Mouse (Mus musculus): ENCODE data around the gene Pbxip1. TPM values are rescaled to one million over a fixed set of nuclear protein-coding genes. Genes with fewer than 3 reads are reported as not detected.
A peak's percentile ranks its signal among the peaks of the same experiment; 100 is the strongest.

Pbxip1 gene
- 32.6 and 35.0 TPM in 2 replicates for polyA plus RNA-seq (2015; fragmentation: Nextera tagmentation; extraction: Ambion mirVana)

DNA sequence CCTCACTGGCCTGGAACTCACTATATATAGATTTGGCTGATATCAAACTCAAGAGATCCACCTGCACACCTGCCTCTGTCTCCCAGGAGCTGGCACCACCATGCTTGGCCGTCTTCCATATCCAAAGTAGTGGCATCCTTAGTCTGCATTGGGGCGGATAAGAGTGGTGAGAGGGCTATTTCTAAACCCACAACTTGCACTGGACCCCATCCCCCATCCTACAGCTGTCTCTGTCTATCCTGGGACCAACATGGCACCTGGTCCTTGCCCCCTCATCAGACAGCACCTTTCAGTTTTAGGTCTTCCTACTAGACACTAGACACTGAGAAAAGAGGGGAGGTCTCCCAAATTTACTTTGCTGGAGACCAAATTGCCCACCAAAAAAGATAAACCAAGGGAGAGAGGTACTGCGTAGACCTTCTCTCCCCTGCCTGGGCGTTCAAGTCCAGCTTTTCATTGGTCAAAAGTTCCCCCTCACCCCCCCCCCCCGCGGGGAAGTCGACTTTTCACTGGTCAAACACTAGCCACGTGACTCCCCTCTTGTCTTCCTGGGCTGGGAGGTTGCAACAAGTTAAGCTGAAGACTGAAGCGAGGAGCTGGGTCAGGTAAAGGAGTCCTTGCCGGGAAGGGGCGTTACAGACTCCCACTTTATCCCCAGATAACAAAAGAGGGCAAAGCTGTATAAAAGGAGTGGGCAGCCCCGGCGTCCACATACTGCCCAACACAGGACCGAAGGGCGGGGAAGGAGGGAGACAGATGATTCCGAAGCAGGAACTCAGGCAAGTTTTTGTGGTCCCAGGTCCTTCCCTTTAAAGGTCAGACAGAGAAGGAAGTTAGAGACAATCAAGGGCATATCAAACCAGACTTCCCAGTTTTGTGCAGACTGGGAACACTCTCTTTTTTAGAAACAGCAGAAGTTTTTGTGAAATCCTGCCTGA is at the start of gene Pbxip1:
Pbxip1 (plus strand) TSS at position 531 of the 938 bp plus-strand sequence.
- 6% methylated on average over 16 of the region's 16 CpGs for WGBS
- H3K27me3 ChIP-seq = no peaks in the 10 kb centered on the region
- no peaks in the 10 kb centered on the region for H3K9me3 ChIP-seq
- peak; percentile 83; the same call in 1 of the 2 replicates for ATAC-seq (ENCODE audit: borderline replicate concordance, extremely low read depth, low FRiP score, low TSS enrichment)
- peak within 1 kb of the TSS; percentile 63 for H3K4me2 ChIP-seq
- H3K36me3 ChIP-seq = peaks cover 26% of the 10 kb centered on the region
- peaks cover 16% of the 10 kb centered on the region for H3K4me1 ChIP-seq
- peak within 1 kb of the TSS; percentile 39 for H3K27ac ChIP-seq
- peak within 1 kb of the TSS; percentile 42 for H3K9ac ChIP-seq
- H3K4me3 ChIP-seq = peak within 1 kb of the TSS; percentile 45

DNA sequence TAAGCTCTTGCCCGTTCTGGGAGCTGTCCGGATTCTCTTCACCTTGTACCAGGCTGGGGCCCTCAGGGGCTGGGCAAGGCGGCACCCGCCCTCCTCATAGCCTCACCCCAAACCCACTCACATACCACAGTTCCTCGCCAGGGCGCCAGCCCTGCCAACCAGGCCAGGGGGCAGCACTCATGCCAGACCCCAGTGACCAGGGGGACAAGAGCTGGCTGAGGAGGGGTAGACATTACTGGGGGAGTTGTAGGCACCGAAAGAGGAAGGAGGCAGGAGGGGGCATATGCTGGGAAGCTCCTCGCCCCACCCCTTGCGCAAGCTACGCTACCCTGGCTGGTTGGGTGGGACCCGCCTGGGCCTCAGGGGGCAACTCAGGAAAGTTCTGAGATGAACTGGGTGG is 48.9 kb upstream of the Pbxip1 start:
- peak overlapping the region; percentile 27; the same call in 1 of the 2 replicates for H3K27ac ChIP-seq
- H3K36me3 ChIP-seq = no peaks in the 10 kb centered on the region
- no peaks in the 10 kb centered on the region for H3K27me3 ChIP-seq
- peak overlapping the region; percentile 22; the same call in 1 of the 2 replicates for H3K4me2 ChIP-seq
- H3K4me3 ChIP-seq = 0 out of 2 replicates have a peak overlapping the region, but pooled peaks have one; percentile 1
- ATAC-seq (ENCODE audit: borderline replicate concordance, extremely low read depth, low FRiP score, low TSS enrichment) = no peak
- H3K4me1 ChIP-seq = peaks cover 77% of the 10 kb centered on the region
- H3K9ac ChIP-seq = no peak overlapping the region
- no peaks in the 10 kb centered on the region for H3K9me3 ChIP-seq
- WGBS = 72% methylated on average over 11 of the region's 11 CpGs

DNA sequence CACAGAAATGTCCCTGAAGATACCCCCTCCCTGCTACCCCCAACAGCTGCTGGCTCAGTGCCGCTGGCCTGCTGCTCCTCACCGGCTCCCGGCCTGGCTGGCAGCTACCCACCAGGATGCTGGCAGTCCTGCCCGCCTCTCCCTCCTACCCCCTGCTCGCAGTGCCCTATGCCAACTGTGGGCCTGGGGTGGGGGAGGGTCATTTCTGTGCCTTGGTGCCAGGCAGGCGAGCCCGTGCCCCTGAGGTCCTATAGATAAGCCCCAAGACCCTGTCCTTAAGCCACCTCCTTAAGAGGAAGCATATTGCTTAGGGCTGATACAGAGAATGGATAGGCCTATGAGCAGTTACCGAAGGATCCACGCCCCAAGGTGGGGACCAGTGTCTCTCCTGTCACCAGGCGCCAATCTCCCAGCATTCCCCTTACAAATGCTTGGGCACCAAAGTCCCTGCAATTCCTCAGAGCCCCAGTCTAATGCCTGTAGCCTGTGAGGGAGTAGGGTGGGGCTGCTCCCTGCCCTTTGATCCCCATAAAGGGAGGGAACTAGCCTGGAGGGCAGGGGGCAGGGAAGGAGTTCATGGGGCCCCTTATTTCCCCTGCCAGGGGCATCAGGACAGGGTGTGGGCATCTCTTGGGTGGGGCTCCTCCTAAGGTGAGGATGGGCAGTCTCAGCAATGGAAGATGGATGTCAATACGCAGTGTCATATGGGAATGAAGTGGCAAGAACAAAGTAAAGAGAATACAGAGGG is 48.2 kb upstream of the Pbxip1 start:
- H3K9ac ChIP-seq = no peak overlapping the region
- 0 out of 2 replicates have a peak overlapping the region, but pooled peaks have one; percentile 19 for H3K27ac ChIP-seq
- H3K4me1 ChIP-seq = peaks cover 76% of the 10 kb centered on the region
- H3K36me3 ChIP-seq = no peaks in the 10 kb centered on the region
- no peak overlapping the region; the same call in 1 of the 2 replicates for H3K4me2 ChIP-seq
- WGBS = 80% methylated on average over 8 of the region's 11 CpGs
- no peak for ATAC-seq (ENCODE audit: borderline replicate concordance, extremely low read depth, low FRiP score, low TSS enrichment)
- H3K9me3 ChIP-seq = no peaks in the 10 kb centered on the region
- no peak overlapping the region for H3K4me3 ChIP-seq
- H3K27me3 ChIP-seq = no peaks in the 10 kb centered on the region

DNA sequence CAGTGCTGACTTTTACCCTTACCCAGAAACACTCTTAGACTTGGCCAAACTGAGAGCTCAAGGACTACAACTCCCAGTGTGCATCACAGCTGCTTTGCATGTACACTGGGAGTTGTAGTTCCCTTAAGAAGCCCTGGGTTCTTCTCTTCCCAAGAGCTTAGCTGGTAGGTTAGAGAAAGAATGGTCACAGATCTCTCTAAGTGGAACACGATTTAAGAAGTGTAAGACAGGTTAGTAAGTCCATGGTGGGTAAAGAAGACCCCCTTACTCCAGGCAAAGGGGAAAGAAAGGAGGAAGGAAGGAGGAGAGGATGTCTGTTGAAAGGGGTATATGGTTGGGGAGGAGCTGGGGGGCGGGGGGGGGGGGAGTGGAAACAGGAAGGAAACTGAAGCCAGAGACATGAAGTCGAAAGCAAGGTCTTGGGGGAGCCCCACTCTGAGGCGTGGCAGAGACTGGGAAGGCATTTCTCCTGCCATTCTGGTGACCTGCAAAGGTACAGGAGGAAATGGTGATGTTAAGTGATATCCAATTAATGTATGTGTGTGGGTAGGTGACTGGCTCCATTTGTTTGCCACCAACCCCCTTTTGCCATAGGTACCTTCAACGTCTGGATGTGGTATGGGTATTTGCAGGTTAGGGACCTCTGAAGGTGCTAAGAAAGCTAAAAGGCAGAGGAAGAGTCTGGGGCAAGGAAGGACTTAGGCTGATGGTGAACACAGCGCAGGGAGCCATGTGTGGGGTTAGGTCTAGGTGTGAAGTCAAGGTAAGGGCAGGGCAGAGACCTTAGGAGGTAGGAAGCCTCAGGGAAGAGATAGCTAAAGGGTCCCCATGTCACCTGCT is 47.4 kb upstream of the Pbxip1 start:
- Histone ChIP-seq H3K4me2 (no peak overlapping the region), H3K9me3 (no peaks in the 10 kb centered on the region), H3K27ac (0 out of 2 replicates have a peak overlapping the region, but pooled peaks have one; percentile 93), H3K36me3 (no peaks in the 10 kb centered on the region), H3K4me3 (no peak overlapping the region), H3K4me1 (peaks cover 72% of the 10 kb centered on the region), H3K27me3 (no peaks in the 10 kb centered on the region), H3K9ac (no peak overlapping the region)
- no peak for ATAC-seq (ENCODE audit: borderline replicate concordance, extremely low read depth, low FRiP score, low TSS enrichment)
- WGBS = 45% methylated on average over 6 of the region's 6 CpGs

DNA sequence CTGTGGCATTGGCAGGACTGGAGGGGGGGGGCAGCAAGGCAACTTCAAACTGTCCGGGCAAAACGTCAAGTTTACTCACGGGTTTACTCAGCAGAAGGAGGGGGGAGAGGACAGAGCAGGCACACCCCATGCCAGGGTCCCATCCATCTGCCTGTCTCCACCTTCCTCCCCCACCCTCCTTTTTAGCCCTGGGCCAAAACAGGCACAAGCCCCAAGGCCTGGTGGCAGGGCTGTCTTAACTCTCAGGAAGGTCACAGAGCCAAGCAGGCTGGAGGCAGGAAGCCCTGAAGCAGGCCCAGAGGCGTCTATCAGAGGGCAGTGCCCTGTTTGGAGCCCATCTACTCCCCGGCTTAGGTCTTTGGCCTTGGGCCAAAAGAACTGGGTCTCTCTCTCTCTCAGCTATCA is 46.4 kb upstream of the Pbxip1 start:
- H3K4me2 ChIP-seq = peak overlapping the region; percentile 97
- 16% methylated on average over 5 of the region's 5 CpGs for WGBS
- no peaks in the 10 kb centered on the region for H3K9me3 ChIP-seq
- H3K9ac ChIP-seq = no peak overlapping the region
- H3K36me3 ChIP-seq = no peaks in the 10 kb centered on the region
- ATAC-seq (ENCODE audit: borderline replicate concordance, extremely low read depth, low FRiP score, low TSS enrichment) = no peak
- peak overlapping the region; percentile 60 for H3K4me3 ChIP-seq
- H3K27ac ChIP-seq = peak overlapping the region; percentile 93
- peaks cover 72% of the 10 kb centered on the region for H3K4me1 ChIP-seq
- no peaks in the 10 kb centered on the region for H3K27me3 ChIP-seq

DNA sequence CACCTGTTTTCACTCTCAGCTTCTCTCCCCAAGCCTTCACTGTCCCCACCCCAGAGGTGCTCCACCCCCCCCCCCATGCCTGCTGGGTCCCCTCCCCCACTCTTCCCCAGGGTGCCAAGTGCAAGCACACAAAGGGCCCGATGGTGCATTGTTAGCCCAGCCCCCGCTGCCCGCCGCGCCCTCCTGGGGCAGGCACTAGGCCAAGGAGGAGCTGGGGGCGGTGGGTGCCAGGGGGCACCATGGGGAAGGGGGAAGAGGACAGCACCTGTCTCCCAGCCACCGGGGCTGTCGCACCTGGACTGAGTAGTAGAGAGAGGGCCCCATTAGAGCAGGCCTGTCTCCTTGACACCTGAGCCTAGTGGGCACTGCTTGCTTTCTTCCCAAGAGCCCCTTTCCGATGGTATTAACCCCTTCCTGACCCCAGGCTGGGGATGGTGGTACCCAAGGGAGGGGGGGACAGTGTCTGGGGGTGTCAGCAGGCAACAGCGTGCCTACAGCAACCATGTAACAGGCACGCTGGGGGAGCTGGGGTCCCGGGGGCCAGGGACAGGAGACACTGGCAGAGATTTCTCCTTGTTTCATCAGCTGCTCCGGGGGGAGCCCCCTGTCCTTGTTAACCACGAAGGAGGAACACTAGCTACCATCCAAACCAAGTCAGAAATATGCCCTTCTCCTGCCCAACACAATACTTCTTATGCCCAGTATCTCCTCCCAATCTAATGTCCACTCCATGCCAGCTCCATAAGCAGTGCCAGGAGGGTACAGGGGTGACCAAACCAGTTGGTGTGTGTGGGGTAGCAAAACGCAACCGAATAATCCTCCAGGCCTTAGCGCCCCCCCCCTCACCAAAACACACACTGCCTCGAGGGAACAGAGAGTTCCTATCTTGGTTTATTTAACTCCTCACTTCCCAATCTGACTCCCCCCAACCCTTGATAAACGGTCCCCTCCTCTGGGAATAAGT is 45.5 kb upstream of the Pbxip1 start:
- ATAC-seq (ENCODE audit: borderline replicate concordance, extremely low read depth, low FRiP score, low TSS enrichment) = no peak
- Histone ChIP-seq H3K36me3 (no peaks in the 10 kb centered on the region), H3K4me1 (peaks cover 73% of the 10 kb centered on the region), H3K27ac (peak overlapping the region; percentile 93), H3K9me3 (no peaks in the 10 kb centered on the region), H3K27me3 (no peaks in the 10 kb centered on the region), H3K4me2 (peak overlapping the region; percentile 97), H3K4me3 (peak overlapping the region; percentile 60), H3K9ac (peak overlapping the region; percentile 60)
- 8% methylated on average over 19 of the region's 19 CpGs for WGBS

DNA sequence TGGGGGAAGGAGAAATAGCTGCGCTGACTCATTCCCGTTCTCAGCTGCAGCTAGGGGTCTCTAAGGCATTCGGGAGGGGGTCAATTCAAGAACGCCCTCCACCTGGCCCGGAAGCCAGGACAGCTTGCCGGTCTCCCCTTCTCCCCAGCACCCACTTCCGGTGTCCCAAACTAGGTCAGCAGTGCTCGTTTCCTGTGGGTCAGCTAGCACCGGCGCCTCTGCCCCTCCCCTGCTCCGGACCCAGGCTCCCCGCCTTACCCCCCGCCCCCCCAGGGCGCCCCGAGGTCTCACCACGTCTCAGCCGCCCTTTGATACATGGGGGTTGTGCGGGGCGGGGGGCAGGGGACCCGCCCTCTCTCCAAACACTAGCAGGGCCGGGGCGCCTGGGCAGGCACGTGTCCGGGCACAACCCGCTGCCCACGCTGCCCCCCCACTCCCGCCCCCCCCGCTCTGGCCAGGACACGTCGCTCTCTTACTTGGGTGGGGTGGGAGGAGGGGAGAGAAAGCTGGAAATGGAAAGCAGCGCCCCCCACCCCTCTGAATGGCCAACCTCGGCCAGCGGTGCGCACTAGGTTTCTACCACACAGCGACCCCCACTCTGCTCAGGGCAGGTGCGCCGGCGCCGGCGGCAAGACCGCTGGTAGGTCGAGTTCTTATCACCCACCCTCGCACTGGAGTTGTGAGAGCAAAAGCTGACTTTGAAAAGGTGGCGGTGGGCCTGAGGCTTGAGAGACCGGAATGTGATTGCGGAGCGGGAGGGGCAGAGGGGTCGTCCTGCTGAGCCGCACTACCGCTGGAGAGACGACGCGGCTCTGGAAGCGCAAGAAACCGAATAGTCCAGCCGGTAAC is 44.6 kb upstream of the Pbxip1 start:
- Histone ChIP-seq H3K27me3 (no peaks in the 10 kb centered on the region), H3K36me3 (no peaks in the 10 kb centered on the region), H3K9me3 (no peaks in the 10 kb centered on the region), H3K4me3 (peak overlapping the region; percentile 60), H3K4me1 (peaks cover 74% of the 10 kb centered on the region), H3K27ac (peak overlapping the region; percentile 93), H3K9ac (peak overlapping the region; percentile 60), H3K4me2 (peak overlapping the region; percentile 97)
- under 1% methylated on average over 50 of the region's 56 CpGs for WGBS
- ATAC-seq (ENCODE audit: borderline replicate concordance, extremely low read depth, low FRiP score, low TSS enrichment) = no peak

DNA sequence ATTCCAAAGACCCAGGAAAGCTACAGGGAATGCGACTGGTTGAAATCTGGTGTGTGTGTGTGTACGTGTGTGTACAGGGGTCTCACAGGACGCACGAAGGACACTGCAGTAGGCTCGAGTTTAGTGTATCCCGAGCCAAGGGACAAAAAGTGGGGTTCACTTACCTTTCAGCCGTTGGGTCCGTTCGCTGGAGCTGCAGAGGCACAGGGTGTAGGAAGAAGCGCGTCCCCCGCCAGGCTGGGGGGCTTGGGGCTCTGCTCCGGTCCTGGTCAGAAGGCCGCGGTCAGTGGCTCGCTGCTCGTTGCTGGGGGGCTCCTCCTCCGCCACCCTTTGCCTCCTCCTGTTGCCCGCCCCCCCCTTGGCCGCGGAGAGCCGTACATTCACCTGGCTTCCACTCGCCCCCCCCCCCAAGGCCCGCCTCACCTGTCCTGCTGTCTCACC is 43.6 kb upstream of the Pbxip1 start:
- Histone ChIP-seq H3K27ac (peak overlapping the region; percentile 93), H3K9ac (peak overlapping the region; percentile 60), H3K4me2 (peak overlapping the region; percentile 97), H3K36me3 (no peaks in the 10 kb centered on the region), H3K27me3 (no peaks in the 10 kb centered on the region), H3K4me1 (peaks cover 65% of the 10 kb centered on the region), H3K9me3 (no peaks in the 10 kb centered on the region), H3K4me3 (peak overlapping the region; percentile 60)
- WGBS = 0% methylated on average over 17 of the region's 24 CpGs
- no peak for ATAC-seq (ENCODE audit: borderline replicate concordance, extremely low read depth, low FRiP score, low TSS enrichment)

DNA sequence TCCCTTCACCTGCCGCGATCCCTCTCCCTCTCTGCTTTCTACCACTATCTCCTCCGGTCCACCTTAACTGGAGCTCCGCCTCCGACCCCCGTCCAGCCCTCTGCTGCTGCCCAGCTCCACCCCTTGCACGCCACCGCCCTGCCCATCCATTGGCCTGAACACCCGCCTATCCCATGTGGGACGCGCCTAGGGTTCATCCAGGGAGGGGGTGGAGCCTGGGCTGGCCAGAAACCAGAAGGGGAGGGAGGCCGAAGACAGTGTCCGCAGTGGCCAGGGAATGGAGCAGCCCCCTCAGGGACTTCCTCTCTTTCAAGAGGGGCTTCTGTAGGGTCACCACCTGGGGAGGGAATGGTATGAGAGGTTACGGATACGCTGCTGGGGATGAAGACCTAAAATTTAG is 42.9 kb upstream of the Pbxip1 start:
- ATAC-seq (ENCODE audit: borderline replicate concordance, extremely low read depth, low FRiP score, low TSS enrichment) = peak; percentile 95
- Histone ChIP-seq H3K9ac (peak overlapping the region; percentile 59), H3K4me2 (peak overlapping the region; percentile 97), H3K9me3 (no peaks in the 10 kb centered on the region), H3K4me3 (peak overlapping the region; percentile 60), H3K27me3 (no peaks in the 10 kb centered on the region), H3K27ac (peak overlapping the region; percentile 93), H3K4me1 (peaks cover 58% of the 10 kb centered on the region), H3K36me3 (no peaks in the 10 kb centered on the region)
- WGBS = 0% methylated on average over 15 of the region's 15 CpGs
